Mouse (Mus musculus) MN1 (cell line): ENCODE data around the gene Cdc7.

Experiments used
- DNase-seq: peaks from one replicate; pipeline ENCODE4 v3.0.0-alpha.2; 2016; ENCODE audit warnings: low spot score

Cdc7 gene

DNA sequence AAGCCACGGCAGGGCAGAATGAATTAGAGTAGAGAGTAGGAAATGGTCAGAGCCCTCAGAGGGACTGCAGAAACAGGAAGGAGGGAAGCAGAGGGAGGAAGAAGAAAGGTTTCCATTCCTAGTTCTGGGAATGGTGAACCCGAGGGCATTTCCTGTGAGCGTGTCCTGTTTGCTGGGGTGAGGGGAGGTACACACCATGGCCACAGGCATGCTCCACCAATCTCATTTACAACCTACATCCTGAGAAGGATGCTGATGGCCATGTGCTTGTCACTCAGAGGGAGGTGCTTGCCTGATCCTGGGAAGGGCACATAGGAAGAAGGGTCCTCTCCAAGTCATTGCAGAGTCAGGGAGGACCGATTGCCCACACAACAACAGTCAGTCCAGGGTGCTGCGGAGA is 59.8 kb downstream of the Cdc7 start:
- DNase-seq = no peak

DNA sequence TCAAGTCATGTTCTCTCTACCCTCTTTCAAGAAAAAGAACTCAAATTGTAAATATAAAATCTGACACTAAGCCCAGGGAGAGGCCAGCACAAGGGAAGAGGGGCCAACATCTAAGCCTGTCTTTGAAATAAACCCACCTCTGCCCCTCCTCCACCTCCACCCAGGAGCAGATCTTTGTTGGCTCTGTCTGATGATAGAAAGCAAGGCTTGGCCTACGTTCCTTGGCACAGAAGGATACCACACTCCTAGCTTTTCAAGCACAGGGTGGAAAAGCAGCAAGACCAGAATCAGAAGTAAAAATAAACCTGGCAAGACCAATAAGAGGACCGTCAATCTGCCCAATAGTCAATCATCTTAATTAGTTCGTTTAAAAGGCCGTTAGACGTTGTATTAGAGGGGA is 61.2 kb downstream of the Cdc7 start:
- DNase-seq = no peak

DNA sequence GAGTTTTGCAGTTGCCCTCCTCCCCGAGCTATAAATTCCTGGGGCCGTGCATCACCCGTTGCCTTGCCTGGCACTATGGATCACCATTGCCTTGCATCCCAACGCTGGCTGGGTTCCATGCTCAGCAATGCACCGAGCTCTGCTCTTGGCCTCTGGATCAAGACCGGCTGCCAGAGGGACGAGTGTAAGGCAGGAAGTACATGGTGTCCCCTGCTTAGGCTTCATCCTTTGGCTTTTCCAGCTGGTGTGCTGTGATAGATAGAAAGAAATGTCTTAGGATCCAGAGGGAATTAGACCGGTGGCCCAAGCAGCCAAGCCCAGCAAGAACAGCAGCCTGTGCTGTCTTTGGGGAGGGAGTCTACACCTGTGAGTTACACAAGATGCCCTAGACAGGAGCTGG is 61.7 kb downstream of the Cdc7 start:
- DNase-seq = no peak

DNA sequence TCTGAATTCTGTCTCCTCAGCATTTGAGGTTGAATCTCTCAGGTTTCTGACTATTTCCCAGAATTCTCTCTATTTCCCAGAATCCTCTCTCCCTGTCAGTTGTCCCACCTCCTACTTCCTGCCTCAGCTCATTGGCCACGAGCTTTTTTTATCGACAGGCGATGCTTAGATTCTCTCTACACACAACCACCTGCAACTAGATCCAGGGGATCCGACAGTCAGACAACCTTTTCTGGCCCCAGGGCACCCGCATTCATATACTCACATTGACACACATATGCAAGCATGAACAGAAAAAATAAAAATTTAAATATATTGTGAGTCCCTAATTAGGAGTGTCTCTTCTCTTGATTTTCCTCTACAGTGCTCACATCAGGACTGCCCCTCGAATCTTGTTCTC is 63.5 kb downstream of the Cdc7 start:
- no peak for DNase-seq

DNA sequence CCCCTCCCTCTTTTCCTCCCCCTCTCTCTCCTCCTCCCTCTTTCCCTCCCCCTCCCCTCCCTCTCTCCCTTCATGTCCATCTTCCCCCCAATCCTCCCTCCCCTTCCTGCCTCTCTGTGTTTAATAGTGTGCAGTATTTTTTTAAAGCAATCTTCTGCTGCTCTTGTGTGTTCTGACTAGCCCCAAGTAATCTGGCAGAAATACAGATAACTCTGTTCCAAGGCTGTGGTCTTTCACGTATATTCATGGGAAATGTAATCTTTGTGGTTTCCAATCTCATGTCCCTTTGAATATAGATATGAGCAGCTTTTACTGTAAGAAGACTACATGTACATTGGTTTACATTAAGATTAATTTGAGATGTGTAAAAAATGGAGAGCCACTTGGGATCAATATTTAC is 64.4 kb downstream of the Cdc7 start:
- no peak for DNase-seq

- DNase-seq = no peak
Observed at GRCm38 (mm10) chr5:107029801-107030200, 65.7 kb downstream of the Cdc7 start.

- DNase-seq = no peak
Observed at GRCm38 (mm10) chr5:107030821-107031220, 66.7 kb downstream of the Cdc7 start.
